Mouse (Mus musculus): ENCODE results near the gene Olfr1056. TPM values are rescaled to one million over a fixed set of nuclear protein-coding genes. Genes with fewer than 3 reads are reported as not detected.
"Not testable (repeated sequence)": the region's sequence is repeated elsewhere in the genome, so short reads cannot be mapped to it uniquely, and the experiment has no call there.

Gene Olfr1056
- not detected in 2 replicates for polyA plus RNA-seq (2015; fragmentation: Nextera tagmentation; extraction: Ambion mirVana)

DNA sequence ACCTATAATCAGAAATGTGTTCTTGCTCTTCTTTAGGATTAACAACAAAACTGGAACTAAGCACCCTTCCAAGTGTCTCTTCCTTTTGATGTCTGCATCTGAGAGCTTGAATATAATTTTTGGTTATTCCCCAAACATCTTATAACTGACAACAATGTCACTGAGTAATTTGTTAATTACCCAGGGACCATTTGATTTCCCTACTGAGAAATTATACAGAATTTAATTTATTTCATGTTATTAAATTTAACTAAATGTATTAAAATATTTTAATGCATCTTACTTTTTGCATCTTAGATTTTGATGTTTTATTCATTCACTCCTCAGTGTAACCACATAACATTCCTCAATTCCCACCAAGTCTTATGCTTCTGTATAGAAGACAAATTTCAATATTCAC, at the start of gene Olfr1056:
Gene Olfr1056, minus strand, starts transcription at position 101 of the 400 bp plus-strand sequence.
- Histone ChIP-seq H3K9me3 (no peaks in the 10 kb centered on the region), H3K4me3 (replicated peaks) (no peak within 1 kb of the TSS), H3K27me3 (no peaks in the 10 kb centered on the region), H3K36me3 (no peaks in the 10 kb centered on the region), H3K9ac (replicated peaks) (no peak within 1 kb of the TSS), H3K4me2 (replicated peaks) (no peak within 1 kb of the TSS), H3K27ac (no peak within 1 kb of the TSS), H3K4me1 (replicated peaks) (no peaks in the 10 kb centered on the region)
- no peak for ATAC-seq

DNA sequence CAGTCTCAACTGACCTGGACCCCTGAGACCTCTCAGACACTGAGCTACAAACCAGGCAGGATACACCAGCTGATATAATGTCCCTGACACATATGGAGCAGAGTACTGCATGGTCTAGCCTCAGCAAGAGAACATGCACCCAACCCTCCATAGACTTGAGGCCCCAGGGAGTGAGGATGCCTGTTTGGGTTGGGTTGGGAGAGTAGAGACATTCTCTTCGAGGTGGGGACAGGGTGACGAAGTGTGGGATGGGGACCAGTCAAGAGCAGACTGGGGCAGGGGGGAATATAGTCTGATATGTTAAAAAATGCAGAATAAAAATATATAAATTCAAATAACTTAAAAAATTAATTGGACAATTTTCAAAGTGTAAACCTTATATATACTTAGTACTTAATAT, 32.8 kb upstream of the Olfr1056 start:
- Histone ChIP-seq H3K9ac (replicated peaks) (no peak overlapping the region), H3K27me3 (no peaks in the 10 kb centered on the region), H3K4me1 (replicated peaks) (no peaks in the 10 kb centered on the region), H3K4me2 (replicated peaks) (no peak overlapping the region), H3K27ac (no peak overlapping the region), H3K36me3 (no peaks in the 10 kb centered on the region), H3K4me3 (replicated peaks) (no peak overlapping the region), H3K9me3 (no peaks in the 10 kb centered on the region)
- no peak for ATAC-seq
- 89% methylated on average over 2 of the region's 2 CpGs for WGBS

DNA sequence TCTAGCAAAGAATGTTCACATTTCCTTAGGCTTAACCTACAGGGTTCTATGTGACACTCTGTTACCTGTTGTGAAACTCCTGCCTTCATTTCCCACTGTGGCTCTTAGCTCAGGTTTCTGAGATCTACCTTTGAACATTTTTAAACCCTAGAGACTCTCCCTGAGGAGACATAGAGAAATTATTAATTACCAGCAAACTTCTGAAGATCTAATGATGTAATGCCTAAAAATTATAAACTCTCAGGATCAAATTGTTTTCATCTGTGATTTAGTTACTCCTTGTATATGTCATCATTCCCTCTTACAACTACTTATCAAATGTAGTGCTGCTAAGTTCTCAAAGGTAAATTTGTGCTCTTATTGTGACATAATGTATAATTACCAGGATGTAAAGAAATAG, 26.2 kb upstream of the Olfr1056 start, which contains the start of gene Olfr1058:
Gene Olfr1058, minus strand, starts transcription at position 101 of the 400 bp plus-strand sequence.
- not testable (repeated sequence) for H3K9me3 ChIP-seq; H3K4me1 ChIP-seq (replicated peaks); ATAC-seq; H3K4me2 ChIP-seq (replicated peaks); H3K27me3 ChIP-seq; H3K27ac ChIP-seq; H3K36me3 ChIP-seq; H3K4me3 ChIP-seq (replicated peaks); H3K9ac ChIP-seq (replicated peaks)

DNA sequence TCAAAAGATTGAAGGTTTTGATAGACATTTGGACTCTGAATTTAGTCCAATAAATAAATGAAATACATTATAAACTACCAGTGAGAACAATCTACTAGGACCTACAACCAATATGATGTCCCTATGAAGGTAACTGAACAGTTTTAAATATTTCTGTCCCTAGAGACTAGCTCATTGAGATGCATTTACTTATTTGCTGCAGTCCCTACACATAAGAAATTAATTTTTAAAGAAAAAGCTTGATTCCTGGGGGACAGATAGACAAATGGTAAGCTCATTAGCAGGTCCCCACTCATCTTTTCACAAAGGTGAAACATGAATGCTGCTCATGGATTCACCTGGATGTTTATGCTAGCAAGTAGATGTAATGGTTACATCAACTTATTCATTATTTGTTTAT, 16.0 kb upstream of the Olfr1056 start, which contains the start of gene Olfr1057:
Gene Olfr1057, minus strand, starts transcription at position 101 of the 400 bp plus-strand sequence.
- Histone ChIP-seq H3K27ac (no peak within 1 kb of the TSS), H3K36me3 (no peaks in the 10 kb centered on the region), H3K9me3 (no peaks in the 10 kb centered on the region), H3K4me3 (replicated peaks) (no peak within 1 kb of the TSS), H3K27me3 (no peaks in the 10 kb centered on the region), H3K4me2 (replicated peaks) (no peak within 1 kb of the TSS), H3K9ac (replicated peaks) (no peak within 1 kb of the TSS), H3K4me1 (replicated peaks) (no peaks in the 10 kb centered on the region)
- ATAC-seq: no peak

DNA sequence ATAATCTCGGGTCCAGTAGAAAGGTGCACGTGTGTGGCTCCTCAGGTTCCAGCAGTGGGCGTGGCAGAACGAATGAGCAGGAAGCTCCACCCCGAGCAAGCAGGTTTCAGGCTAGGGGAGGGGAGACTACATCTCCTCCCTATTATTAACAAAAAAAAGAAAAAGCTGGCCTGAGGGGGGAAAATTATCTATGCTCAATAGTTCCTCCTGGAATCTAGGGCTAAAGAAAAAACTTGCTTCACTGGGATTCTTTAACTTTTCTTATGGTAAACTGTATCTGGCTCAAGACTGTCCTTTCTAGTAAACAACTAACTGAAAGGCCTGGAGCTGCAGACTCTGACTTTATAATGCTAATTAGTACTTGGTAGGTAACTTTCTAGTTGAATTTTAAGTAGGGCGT, 4.1 kb upstream of the Olfr1056 start:
- not testable (repeated sequence) for H3K4me3 ChIP-seq (replicated peaks); H3K4me2 ChIP-seq (replicated peaks); H3K27me3 ChIP-seq; H3K9me3 ChIP-seq; H3K27ac ChIP-seq; H3K4me1 ChIP-seq (replicated peaks); H3K36me3 ChIP-seq; ATAC-seq; H3K9ac ChIP-seq (replicated peaks)
- 100% methylated on average over 1 of the region's 6 CpGs for WGBS

DNA sequence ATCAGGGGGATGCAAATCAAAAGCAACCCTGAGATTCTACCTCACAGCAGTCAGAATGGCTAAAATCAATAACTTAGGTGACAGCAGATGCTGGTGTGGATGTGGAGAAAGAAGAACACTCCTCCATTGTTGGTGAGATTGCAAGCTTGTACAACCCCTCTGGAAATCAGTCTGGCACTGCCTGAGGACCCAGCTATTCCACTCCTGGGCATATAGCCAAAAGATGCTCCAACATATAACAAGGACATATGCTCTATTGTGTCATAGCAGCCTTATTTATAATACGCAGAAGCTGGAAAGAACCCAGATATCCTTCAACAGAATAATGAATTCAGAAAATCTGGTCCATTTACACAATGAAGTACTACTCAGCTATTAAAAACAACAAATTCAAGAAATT, 10.5 kb downstream of the Olfr1056 start:
- H3K36me3 ChIP-seq; H3K4me3 ChIP-seq (replicated peaks); ATAC-seq; H3K9ac ChIP-seq (replicated peaks); H3K27ac ChIP-seq; H3K4me2 ChIP-seq (replicated peaks); H3K4me1 ChIP-seq (replicated peaks); H3K27me3 ChIP-seq; H3K9me3 ChIP-seq: not testable (repeated sequence)
- 90% methylated on average over 1 of the region's 1 CpGs for WGBS

DNA sequence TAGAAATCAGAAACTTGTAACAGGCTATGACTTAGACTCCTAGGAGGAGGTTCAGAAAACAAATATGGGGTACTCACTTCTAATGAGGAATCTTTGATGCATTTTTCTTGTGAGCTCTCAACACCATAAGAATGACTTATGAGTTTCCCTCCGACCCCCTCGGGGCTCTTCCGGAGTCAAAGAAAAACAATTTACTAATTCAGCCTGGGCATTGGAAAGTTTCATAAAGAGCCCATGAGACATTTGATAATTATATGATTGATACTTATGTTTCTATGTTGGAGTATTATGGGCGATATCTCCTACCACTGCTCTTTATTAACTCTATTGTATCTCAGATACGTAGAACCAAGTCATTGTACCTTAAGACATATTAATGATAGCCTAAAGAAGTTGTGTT, 12.1 kb downstream of the Olfr1056 start, which contains the start of gene Olfr1055:
Gene Olfr1055, minus strand, starts transcription at position 101 of the 400 bp plus-strand sequence.
- Histone ChIP-seq H3K9ac (replicated peaks) (no peak within 1 kb of the TSS), H3K27me3 (no peaks in the 10 kb centered on the region), H3K4me1 (replicated peaks) (no peaks in the 10 kb centered on the region), H3K36me3 (no peaks in the 10 kb centered on the region), H3K27ac (no peak within 1 kb of the TSS), H3K4me3 (replicated peaks) (no peak within 1 kb of the TSS), H3K9me3 (0 out of 2 replicates have a peak, but pooled peaks cover 2% of the 10 kb centered on the region), H3K4me2 (replicated peaks) (no peak within 1 kb of the TSS)
- ATAC-seq: no peak
- WGBS: 94% methylated on average over 5 of the region's 5 CpGs

DNA sequence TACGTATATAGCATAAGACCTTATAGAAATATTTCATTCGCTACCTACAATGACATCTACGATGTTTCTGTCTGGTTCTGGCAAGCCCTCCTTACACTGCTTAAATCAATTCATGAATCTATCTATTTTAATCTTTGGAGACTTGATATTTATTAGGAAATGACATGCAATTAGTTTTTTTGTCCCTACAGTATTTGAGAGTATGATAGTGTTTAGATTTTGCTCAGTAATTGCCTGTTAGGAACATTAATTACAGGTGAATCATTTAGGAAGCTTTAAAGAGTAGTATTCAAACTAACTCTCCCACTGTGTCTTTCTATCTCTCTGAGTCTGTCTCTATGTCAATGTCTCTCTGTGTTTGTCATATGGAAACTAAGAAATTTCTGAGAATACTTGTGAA, 26.9 kb downstream of the Olfr1056 start, which contains the start of gene Olfr1054:
Gene Olfr1054, minus strand, starts transcription at position 101 of the 400 bp plus-strand sequence.
- no peak within 1 kb of the TSS for H3K4me2 ChIP-seq (replicated peaks)
- WGBS: 86% methylated on average over 3 of the region's 3 CpGs
- no peak for ATAC-seq
- H3K27me3 ChIP-seq: no peaks in the 10 kb centered on the region
- no peak within 1 kb of the TSS for H3K27ac ChIP-seq
- H3K36me3 ChIP-seq: no peaks in the 10 kb centered on the region
- H3K4me1 ChIP-seq (replicated peaks): no peaks in the 10 kb centered on the region
- no peak within 1 kb of the TSS for H3K4me3 ChIP-seq (replicated peaks)
- H3K9ac ChIP-seq (replicated peaks): no peak within 1 kb of the TSS
- H3K9me3 ChIP-seq: no peaks in the 10 kb centered on the region

DNA sequence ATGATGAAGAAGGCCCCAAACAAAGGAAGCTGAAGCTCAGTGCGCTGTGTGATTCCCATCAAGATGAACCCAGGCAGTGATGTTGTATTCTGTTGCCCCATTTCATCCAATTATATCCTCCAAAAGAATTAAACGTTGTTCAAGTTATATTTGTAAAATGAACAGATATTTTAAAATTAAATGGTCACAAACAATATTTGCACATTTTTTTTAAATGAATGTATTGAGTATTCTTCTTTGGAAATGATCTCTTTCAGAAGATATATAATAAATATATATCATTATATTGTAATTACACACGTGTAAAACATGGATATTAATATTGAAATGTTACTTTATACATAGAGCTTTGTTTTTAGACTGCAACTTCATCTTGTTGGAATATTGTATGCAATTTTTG, 47.1 kb downstream of the Olfr1056 start, which contains the start of gene Olfr1053:
Gene Olfr1053, minus strand, starts transcription at position 101 of the 400 bp plus-strand sequence.
- WGBS: 65% methylated on average over 3 of the region's 3 CpGs
- no peaks in the 10 kb centered on the region for H3K4me1 ChIP-seq (replicated peaks)
- H3K9me3 ChIP-seq: no peaks in the 10 kb centered on the region
- H3K9ac ChIP-seq (replicated peaks): no peak within 1 kb of the TSS
- no peak within 1 kb of the TSS for H3K27ac ChIP-seq
- no peak for ATAC-seq
- H3K27me3 ChIP-seq: no peaks in the 10 kb centered on the region
- H3K36me3 ChIP-seq: no peaks in the 10 kb centered on the region
- no peak within 1 kb of the TSS for H3K4me3 ChIP-seq (replicated peaks)
- H3K4me2 ChIP-seq (replicated peaks): no peak within 1 kb of the TSS

Other genes starting within 250 kb of the Olfr1056 start
- not detected in 2 replicates for gene Olfr1039, start 226.5 kb downstream of the Olfr1056 start, polyA plus RNA-seq (2015; fragmentation: Nextera tagmentation; extraction: Ambion mirVana)
- gene Olfr1040, start 215.7 kb downstream of the Olfr1056 start, polyA plus RNA-seq (2015; fragmentation: Nextera tagmentation; extraction: Ambion mirVana): not detected in 2 replicates
- not detected in 2 replicates for gene Olfr1042, start 200.6 kb downstream of the Olfr1056 start, polyA plus RNA-seq (2015; fragmentation: Nextera tagmentation; extraction: Ambion mirVana)
- gene Olfr1043, start 194.9 kb downstream of the Olfr1056 start, polyA plus RNA-seq (2015; fragmentation: Nextera tagmentation; extraction: Ambion mirVana): not detected in 2 replicates
- not detected in 2 replicates for gene Olfr1044, start 184.6 kb downstream of the Olfr1056 start, polyA plus RNA-seq (2015; fragmentation: Nextera tagmentation; extraction: Ambion mirVana)
- not detected in 2 replicates for gene Olfr52, start 176.8 kb downstream of the Olfr1056 start, polyA plus RNA-seq (2015; fragmentation: Nextera tagmentation; extraction: Ambion mirVana)
- not detected in 2 replicates for gene Olfr1045, start 159.5 kb downstream of the Olfr1056 start, polyA plus RNA-seq (2015; fragmentation: Nextera tagmentation; extraction: Ambion mirVana)
- not detected in 2 replicates for gene Olfr1046, start 143.2 kb downstream of the Olfr1056 start, polyA plus RNA-seq (2015; fragmentation: Nextera tagmentation; extraction: Ambion mirVana)
- gene Olfr1047, start 131.1 kb downstream of the Olfr1056 start, polyA plus RNA-seq (2015; fragmentation: Nextera tagmentation; extraction: Ambion mirVana): not detected in 2 replicates
- gene Olfr1048, start 122.2 kb downstream of the Olfr1056 start, polyA plus RNA-seq (2015; fragmentation: Nextera tagmentation; extraction: Ambion mirVana): not detected in 2 replicates
- gene Olfr1049, start 104.1 kb downstream of the Olfr1056 start, polyA plus RNA-seq (2015; fragmentation: Nextera tagmentation; extraction: Ambion mirVana): not detected in 2 replicates
- not detected in 2 replicates for gene Olfr1051, start 83.4 kb downstream of the Olfr1056 start, polyA plus RNA-seq (2015; fragmentation: Nextera tagmentation; extraction: Ambion mirVana)
- not detected in 2 replicates for gene Olfr1052, start 70.0 kb downstream of the Olfr1056 start, polyA plus RNA-seq (2015; fragmentation: Nextera tagmentation; extraction: Ambion mirVana)
- not detected in 2 replicates for gene Olfr1053, start 47.2 kb downstream of the Olfr1056 start, polyA plus RNA-seq (2015; fragmentation: Nextera tagmentation; extraction: Ambion mirVana)
- not detected in 2 replicates for gene Olfr1054, start 27.0 kb downstream of the Olfr1056 start, polyA plus RNA-seq (2015; fragmentation: Nextera tagmentation; extraction: Ambion mirVana)
- gene Olfr1055, start 12.2 kb downstream of the Olfr1056 start, polyA plus RNA-seq (2015; fragmentation: Nextera tagmentation; extraction: Ambion mirVana): not detected in 2 replicates
- not detected in 2 replicates for gene Olfr1057, start 15.9 kb upstream of the Olfr1056 start, polyA plus RNA-seq (2015; fragmentation: Nextera tagmentation; extraction: Ambion mirVana)
- not detected in 2 replicates for gene Olfr1058, start 26.1 kb upstream of the Olfr1056 start, polyA plus RNA-seq (2015; fragmentation: Nextera tagmentation; extraction: Ambion mirVana)
- gene Olfr1061, start 51.6 kb upstream of the Olfr1056 start, polyA plus RNA-seq (2015; fragmentation: Nextera tagmentation; extraction: Ambion mirVana): not detected in 2 replicates
- gene Olfr1062, start 64.3 kb upstream of the Olfr1056 start, polyA plus RNA-seq (2015; fragmentation: Nextera tagmentation; extraction: Ambion mirVana): not detected in 2 replicates
- gene Olfr1065, start 88.1 kb upstream of the Olfr1056 start, polyA plus RNA-seq (2015; fragmentation: Nextera tagmentation; extraction: Ambion mirVana): not detected in 2 replicates
- not detected in 2 replicates for gene Olfr1066, start 93.8 kb upstream of the Olfr1056 start, polyA plus RNA-seq (2015; fragmentation: Nextera tagmentation; extraction: Ambion mirVana)
- not detected in 2 replicates for gene Olfr228, start 124.9 kb upstream of the Olfr1056 start, polyA plus RNA-seq (2015; fragmentation: Nextera tagmentation; extraction: Ambion mirVana)
- gene Olfr1076, start 146.0 kb upstream of the Olfr1056 start, polyA plus RNA-seq (2015; fragmentation: Nextera tagmentation; extraction: Ambion mirVana): not detected in 2 replicates
- gene Olfr1079, start 180.0 kb upstream of the Olfr1056 start, polyA plus RNA-seq (2015; fragmentation: Nextera tagmentation; extraction: Ambion mirVana): not detected in 2 replicates
- not detected in 2 replicates for gene Olfr1080, start 195.8 kb upstream of the Olfr1056 start, polyA plus RNA-seq (2015; fragmentation: Nextera tagmentation; extraction: Ambion mirVana)
- not detected in 2 replicates for gene Olfr1082, start 236.5 kb upstream of the Olfr1056 start, polyA plus RNA-seq (2015; fragmentation: Nextera tagmentation; extraction: Ambion mirVana)